Mouse (Mus musculus) heart, adult 2 months (tissue): ENCODE data around the gene Alkbh3.

Experiments
- CTCF ChIP-seq: fragments of 200-600 bp; IDR thresholded peaks from 2 replicates; pipeline ENCODE4 v1.8.1; 2022; ENCODE audit warnings: antibody characterized with exemption, mild to moderate bottlenecking, moderate library complexity
- EP300 ChIP-seq: fragments of 200-500 bp; IDR thresholded peaks from 2 replicates; pipeline ENCODE4 v1.6.1; 2011; ENCODE audit warnings: low read depth, low read length, control low read depth; ENCODE audit not compliant: insufficient read depth
- POLR2A ChIP-seq: fragments of 200-500 bp; IDR thresholded peaks from 2 replicates; pipeline ENCODE4 v1.6.1; 2011; ENCODE audit warnings: mild to moderate bottlenecking, low read depth, low read length, control low read depth; ENCODE audit not compliant: insufficient read depth

DNA sequence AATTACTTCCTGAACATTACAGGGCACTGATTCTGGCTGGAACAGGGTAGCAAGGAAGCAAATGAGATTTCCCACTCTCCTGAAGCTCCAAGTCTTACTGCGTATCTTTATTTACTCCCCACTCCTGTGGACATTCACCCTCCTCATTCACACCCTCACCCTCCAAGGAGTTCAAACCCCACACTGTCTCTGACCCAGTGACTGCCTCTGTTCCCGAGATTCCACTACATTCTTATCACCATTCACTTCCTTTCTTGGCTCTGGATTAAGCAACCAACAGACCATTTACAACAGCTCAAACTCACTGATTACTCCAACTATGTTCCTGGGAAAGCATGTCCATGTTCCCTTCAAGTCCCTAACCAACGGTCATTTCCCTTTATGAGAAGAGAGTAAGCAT, 19.3 kb downstream of the Alkbh3 start:
- TF ChIP-seq POLR2A (no peak), CTCF (no peak), EP300 (no peak)
